ENCODE assay signal across 17 mouse cellular contexts in genomic region chr4:12700189-12700588, GRCm38 (mm10).
"Had no signal": no experiment of that assay in that cellular context is flagged by ENCODE, and none has a peak within 500 bp of the region (broad histone marks: within the 10 kb centered on the region; RNA-seq: fewer than 3 reads in every experiment).

No protein-coding gene starts in this region.

- DNase-seq: kidney, adult 18-20 months; kidney, adult 9 months; kidney, postnatal 14 days; kidney, postnatal 4 days; left cerebral cortex, postnatal 4 days; lung, adult 2 months; retina, postnatal 1 day; thymus, adult 2 months; thymus, postnatal 14 days; thymus, postnatal 4 days had no signal

- H3K9me3 ChIP-seq: limb, embryonic 12.5 days; limb, embryonic 15.5 days; midbrain, embryonic 12.5 days; midbrain, embryonic 15.5 days; neural tube, embryonic 13.5 days had no signal

- H3K36me3 ChIP-seq: limb, embryonic 12.5 days; limb, embryonic 15.5 days; midbrain, embryonic 12.5 days; midbrain, embryonic 15.5 days; neural tube, embryonic 13.5 days had no signal

- H3K4me1 ChIP-seq: limb, embryonic 12.5 days; limb, embryonic 15.5 days; midbrain, embryonic 12.5 days; midbrain, embryonic 15.5 days; neural tube, embryonic 13.5 days had no signal

- H3K9ac ChIP-seq: limb, embryonic 12.5 days; limb, embryonic 15.5 days; midbrain, embryonic 12.5 days; midbrain, embryonic 15.5 days; neural tube, embryonic 13.5 days had no signal

- H3K4me2 ChIP-seq: limb, embryonic 12.5 days; limb, embryonic 15.5 days; midbrain, embryonic 12.5 days; midbrain, embryonic 15.5 days; neural tube, embryonic 13.5 days had no signal

- H3K4me3 ChIP-seq: limb, embryonic 12.5 days; limb, embryonic 15.5 days; midbrain, embryonic 12.5 days; midbrain, embryonic 15.5 days; neural tube, embryonic 13.5 days had no signal

- H3K27me3 ChIP-seq: limb, embryonic 12.5 days; limb, embryonic 15.5 days; midbrain, embryonic 12.5 days; midbrain, embryonic 15.5 days; neural tube, embryonic 13.5 days had no signal

- ATAC-seq: intestine, embryonic 16.5 days; midbrain, embryonic 15.5 days had no signal

- H3K27ac ChIP-seq: limb, embryonic 12.5 days; limb, embryonic 15.5 days; macrophage; midbrain, embryonic 12.5 days; midbrain, embryonic 15.5 days; neural tube, embryonic 13.5 days had no signal
